Mouse (Mus musculus): ENCODE results near the gene Ddi2.
"Not testable (repeated sequence)": the region's sequence is repeated elsewhere in the genome, so short reads cannot be mapped to it uniquely, and the experiment has no call there.

Gene Ddi2

DNA sequence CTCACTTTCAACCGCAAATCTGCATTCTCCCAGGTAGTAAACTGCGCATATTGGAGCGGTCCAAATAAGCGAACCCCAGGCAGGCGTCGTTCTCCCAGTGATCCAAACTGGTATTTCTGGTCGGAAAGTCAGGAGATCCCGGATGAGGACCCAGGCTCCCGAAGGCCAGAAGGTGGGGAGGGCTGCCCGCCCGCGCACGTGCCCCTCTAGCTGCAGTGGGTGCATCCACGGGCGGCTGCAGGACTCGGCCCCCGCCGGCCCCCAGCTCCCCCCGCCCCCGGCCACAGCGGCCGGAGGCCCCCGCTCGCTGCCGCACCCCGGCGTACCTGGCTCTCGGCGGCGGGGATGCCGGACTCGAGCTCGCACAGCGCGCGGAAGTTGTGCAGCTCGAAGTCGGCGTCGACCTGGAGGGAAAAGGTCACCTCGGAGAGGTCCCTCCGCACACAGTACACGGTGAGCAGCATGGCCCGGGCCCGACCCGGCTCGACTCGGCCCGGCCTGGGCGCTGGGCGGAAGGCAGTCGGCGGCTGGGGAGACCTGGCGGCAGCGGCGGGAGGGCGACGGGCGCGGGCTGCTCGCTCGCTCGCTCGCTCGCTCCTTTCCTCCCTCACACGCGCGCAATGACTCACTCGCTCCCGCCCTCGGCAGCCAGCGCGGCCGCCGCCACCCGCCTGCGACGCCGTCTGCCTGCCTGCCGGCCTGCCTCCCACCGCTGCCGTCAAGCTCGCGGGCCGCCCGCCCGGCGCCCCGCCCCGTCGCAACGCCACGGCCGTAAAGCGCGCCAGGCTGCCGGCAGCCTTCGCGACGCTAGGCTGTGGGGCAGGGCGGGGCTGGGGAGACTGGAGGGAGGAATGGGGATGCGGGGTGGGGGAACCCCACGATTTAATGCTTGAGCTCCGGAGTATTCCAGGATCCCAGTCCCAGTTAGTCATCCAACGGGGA, at the start of gene Ddi2:
Ddi2 (minus strand) TSS at position 689 of the 942 bp plus-strand sequence.
- in situ Hi-C loops (cut with MboI, MseI): loop anchor here in 1 of 2 experiments (5.0 kb wide), 1 partner anchor 69 kb away; the partner anchor contains the start of genes Casp9 and Dnajc16

DNA sequence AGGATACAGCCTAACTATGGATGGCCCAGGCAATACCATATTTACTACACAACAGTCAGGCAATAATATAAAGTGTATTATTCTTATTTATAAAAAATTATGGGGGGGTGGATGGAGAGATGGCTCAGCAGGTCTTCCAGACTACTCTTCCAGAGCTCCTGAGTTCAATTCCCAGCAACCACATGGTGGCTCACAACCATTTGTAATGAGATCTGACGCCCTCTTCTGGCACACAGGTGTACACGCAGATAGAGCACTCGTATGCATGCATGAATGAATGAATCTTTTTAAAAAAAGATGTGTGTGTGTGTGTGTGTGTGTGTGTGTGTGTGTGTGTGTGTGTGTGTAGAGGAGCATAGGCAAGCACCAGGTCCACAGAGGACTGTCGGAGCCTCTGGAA, 49.8 kb upstream of the Ddi2 start:
- in situ Hi-C loops (cut with MboI, MseI): not testable (repeated sequence)

DNA sequence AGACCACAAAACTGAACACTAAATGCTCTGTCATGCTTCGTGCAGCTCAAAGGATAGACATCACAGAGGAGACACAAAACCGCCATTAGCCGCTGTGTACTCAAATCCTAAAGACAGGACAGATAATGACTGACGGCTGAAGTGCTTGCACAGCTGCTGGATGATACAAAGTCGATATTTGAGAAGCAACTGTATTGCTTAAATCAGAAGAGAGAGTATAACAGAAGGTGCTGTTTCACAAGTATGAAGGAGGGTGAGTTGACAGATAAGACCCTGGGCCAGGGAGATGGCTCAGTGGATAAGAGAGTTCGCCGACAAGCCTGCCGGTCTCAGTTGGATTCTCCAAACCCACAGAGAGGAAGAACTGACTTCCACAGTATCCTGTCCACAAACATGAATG, 48.6 kb upstream of the Ddi2 start:
- in situ Hi-C loops (cut with MboI, MseI): no loop called here

DNA sequence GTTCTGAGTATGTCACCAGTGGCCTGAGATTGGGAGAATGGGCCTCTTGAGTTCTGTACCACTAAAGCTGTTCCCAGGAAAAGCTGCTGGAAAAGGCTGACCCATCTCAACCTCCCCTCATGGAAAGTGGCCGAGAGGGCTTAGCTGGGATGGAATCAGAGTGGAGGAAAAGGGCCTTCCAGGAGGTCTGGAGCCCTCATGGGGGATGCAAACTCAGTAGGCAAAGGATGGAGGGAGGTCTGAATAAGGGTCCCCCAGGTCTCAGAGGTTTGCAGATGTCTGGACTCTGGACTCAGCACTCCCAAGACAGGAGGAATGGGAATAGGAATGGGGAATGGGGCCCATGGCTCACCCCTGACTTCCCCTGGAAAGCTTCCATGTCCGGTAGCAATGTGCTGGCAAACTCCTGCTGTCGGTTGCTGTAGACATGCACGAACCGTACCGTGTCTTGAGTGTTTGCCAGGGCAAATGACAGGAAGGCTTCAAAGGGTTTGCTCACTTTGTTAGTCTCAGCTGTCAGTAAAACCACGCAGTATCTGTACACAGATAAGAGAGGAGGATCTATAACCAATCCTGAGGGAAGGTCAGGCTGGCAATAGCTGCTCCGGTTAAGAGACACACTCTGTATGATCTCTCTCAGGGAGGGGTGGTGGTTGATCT, 46.4 kb upstream of the Ddi2 start:
- in situ Hi-C loops (cut with MboI, MseI): no loop called here

DNA sequence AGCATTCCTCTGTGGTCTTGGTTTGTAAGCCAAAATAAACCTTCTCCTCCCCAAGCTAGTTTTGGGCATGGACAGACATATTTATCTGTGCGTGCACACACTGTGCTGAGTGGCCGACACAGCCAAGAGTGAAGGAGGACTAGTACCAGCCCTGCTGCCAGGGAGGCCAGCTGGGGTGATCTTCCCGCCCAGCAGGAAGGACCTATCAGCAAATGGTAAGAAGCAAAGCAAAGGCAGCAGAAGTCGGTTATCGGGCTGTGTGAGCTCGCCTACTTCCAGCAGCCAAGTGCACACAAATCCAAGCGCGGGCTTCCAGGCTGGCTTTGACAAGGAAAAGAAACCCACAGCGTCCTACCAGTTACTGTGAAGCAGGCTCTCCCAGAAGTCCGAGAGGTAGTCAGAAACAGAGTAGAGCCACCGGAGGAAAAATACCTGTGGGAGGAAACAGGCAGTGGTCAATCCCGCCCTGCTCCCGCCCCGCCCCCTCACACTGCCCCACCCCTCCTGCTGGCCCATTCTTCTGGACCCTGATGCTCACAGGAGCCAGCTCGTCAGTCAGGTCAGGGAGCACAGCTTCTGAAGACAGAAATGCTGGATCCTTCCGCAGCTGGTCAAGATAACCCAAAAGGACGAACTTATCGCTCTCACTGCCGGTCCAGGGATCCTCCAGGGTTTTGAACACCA, 44.3 kb upstream of the Ddi2 start:
- in situ Hi-C loops (cut with MboI, MseI): no loop called here

DNA sequence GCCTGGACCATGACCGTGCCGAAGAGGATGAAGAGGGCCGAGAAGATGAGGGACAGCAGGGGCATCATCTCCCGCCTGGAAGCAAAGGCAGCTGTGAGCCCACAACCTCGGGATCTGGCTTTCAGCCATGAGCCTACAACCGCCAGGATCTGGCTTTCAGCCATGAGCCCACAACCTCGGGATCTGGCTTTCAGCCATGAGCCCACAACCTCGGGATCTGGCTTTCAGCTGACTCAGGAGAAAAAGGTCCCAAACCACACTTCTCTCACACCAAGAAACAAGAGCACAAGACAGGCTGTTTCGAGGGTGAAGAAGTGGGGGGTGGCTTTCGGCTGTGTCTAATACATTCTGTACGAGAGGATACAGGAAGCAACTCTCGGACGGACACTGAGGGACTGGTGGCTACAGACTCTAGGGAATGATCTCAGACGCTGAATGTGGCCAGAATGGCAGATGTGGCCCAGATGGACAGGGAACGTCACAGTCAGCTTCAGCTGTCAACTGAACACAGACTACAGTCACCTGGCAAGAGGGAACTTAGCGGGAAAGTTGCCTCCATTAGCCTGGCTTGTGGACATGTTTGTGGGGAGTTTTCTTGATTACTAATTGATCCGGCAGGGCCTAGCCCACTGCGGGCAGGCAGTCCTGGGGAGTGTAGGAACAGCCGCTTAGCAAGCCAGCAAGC, 43.6 kb upstream of the Ddi2 start:
- in situ Hi-C loops (cut with MboI, MseI): no loop called here

DNA sequence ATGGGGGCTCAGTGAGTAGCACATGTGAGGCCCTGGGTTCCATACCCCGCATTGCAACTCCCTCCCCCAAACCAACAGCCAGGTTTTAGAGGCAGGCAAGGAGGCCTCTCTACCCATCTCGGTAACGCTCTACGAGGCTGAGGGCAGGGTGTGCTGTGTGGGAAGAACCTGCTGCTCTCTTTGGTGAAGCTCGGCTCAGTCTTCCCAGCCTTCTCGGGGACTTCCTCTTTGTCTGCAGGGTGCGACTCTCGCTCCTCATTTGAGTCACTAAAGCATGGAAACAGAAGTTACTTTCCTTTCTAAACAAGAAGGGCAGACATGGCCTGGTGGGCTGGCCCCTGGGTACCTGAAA, 43.1 kb upstream of the Ddi2 start:
- in situ Hi-C loops (cut with MboI, MseI): no loop called here

DNA sequence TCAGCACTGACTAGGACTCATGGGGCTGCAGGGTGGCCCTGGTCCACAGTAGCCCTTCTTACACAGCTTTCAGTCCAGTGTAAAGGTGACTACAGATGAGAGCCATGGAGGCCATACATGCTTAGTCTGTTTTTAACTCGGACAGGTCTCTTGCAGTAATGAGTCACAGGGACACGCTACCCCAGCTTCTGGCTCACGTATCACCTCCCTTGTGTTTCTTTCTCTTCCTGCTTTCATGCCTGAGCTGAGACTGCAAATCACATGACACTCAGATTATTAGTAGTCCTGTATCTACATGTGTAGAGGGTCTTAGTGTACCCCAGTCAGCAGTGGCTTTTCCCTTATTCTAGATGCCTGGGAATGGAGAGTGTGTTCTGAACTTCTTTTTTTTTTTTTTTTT, 41.8 kb upstream of the Ddi2 start:
- in situ Hi-C loops (cut with MboI, MseI): no loop called here

DNA sequence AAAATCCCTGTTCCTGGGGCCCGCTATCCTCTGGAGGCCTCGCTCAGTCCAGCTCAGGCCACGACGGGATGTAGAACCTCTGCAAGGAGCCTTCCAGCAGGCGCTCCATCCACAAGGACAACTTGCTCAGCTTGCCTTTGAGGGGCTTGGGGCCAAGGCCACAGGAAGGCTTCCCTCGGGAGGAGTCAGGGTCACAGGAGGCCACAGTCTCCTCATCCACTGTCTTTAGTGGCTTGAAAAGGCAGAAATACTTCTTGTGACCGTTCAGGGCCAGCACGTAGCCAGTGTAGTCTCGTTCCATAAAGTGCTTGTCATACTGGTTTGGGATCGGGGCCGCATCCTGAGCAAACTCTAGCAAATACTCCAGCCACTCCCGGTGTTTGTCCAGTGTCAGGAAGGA, 40.3 kb upstream of the Ddi2 start:
- in situ Hi-C loops (cut with MboI, MseI): no loop called here

DNA sequence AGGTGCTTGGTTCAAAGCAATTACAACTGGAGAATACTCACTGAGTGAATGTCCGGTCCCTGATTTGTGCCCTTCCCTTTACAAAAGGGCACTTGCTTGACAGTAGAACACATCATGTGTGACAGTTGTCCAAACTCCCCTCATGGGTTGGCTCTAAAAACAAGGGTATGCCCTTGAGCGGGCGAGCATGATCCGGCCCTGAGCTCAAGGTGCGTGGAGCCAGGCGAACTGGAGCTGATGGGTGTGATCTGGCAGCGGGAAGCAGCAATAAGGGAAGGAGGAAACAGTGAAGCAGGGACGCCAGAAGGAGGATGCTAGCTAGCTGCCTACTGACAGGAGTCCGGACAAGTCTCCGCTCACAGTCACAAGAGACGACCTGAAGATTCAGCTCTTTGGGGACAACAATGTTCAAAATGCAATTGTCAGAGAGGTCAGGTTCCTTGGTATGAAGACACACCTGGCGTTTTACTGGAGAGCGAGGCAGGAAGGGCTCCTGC, 38.9 kb upstream of the Ddi2 start:
- in situ Hi-C loops (cut with MboI, MseI): no loop called here

DNA sequence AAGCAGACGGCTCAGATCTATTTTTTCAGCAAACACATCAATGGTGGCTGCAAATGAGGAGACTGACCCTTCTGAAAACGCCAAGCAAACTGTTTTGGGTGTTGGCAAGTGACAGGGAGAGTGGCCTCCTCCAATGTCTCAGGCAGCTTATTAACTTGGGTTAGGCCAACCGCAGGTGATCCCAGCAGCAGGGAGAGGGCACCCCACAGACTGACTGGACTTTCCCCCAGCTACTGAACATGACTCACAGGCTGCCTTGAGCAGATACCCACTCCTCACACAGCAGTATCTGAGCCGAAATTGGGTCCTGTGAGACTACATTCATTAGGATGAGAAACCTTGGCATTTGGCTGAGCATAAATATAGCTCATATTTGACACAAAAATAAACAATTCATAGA, 37.7 kb upstream of the Ddi2 start:
- in situ Hi-C loops (cut with MboI, MseI): no loop called here

DNA sequence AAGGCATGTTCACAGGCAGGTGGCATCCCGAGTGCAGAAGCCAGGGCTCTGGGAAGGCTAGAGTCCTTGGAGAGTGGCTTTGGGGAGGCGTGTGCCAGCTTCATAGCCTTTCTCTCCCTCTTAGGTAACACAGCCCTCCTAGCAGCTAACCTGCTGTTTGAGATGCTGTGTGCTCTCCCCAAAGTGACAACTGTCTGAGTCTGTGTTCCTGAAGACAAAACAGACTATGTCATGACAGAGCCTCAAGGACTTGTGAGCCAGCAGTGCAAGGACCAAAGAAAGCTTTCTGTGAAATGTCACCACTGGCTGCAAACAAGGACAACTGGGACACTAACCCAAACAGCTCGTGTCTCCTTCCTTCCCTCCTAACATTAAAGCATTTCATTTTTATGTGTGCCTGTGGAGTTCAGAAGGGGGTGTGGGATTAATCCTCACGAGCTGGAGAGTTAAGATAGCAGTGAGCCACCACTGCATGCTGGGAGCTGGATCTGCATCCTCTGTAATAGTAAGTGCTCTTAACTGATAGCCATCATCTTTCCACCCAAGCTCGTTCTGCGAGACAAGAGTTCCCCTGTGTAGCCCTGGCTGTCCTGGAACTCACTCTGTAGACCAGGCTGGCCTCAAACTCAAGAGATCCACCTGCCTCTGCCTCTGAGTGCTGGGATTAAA, 35.8 kb upstream of the Ddi2 start:
- in situ Hi-C loops (cut with MboI, MseI): no loop called here

DNA sequence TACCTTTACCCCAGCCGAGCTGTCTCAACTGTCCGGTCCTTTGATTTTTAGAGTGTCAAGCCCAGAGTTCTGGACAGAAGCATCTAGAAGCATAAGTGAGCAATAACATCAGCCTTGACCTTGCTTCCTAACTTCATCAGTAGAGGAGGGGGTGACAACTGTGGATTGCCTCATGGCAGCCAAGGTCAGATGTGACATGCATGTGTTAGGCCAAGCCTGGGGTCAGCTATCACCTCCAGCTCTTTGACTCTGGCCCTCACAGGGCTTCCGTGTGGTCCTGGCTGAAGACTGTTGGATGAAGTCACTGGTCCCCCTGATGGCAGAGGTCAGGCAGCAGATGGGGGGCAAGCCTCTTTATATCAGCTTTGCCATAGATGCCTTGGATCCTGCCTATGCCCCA, 33.9 kb upstream of the Ddi2 start:
- in situ Hi-C loops (cut with MboI, MseI): no loop called here

DNA sequence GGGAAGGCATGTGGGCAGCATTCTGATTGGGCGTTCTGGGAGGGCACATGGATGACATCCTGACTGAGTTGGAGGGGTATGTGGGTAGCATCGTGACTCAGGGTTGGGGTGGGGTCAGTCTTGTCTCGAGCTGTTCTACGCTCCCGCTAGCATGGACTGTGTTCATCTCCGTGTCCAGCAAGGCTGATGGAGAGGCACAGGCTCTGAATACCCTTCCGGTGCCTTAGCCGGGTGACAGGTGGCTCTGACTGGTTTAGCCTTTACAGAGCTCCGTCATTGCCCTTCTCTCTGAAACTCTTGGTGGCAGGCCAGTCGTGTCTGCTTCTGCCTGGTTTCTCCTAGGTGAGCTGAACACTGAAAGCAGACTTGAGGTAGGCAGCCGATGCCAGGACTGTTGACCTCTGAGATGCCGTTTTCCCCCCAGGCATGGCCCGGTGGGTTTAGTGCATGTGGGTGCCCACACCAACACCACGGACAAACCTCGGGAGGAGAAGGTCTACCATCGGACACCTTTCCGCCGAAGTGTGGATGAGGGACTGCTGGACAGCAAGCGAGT, 32.2 kb upstream of the Ddi2 start:
- in situ Hi-C loops (cut with MboI, MseI): no loop called here

DNA sequence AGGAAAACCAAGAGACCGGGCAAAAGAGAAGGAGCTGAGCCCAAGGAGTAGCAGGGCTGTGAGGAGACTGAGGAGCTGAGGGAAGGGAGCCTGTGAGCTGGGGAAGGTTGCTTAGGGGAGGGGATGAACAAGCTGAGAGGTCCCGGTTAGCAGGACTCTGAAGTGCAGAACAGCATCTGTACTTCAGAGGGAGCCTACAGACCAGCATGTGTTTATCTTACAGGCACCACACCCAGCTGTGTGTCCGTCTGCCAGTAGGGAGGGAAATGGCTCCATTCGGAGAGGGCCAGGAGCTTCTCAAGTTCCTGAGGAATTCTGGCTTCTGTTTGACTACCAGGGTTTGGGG, 28.8 kb upstream of the Ddi2 start:
- in situ Hi-C loops (cut with MboI, MseI): no loop called here

DNA sequence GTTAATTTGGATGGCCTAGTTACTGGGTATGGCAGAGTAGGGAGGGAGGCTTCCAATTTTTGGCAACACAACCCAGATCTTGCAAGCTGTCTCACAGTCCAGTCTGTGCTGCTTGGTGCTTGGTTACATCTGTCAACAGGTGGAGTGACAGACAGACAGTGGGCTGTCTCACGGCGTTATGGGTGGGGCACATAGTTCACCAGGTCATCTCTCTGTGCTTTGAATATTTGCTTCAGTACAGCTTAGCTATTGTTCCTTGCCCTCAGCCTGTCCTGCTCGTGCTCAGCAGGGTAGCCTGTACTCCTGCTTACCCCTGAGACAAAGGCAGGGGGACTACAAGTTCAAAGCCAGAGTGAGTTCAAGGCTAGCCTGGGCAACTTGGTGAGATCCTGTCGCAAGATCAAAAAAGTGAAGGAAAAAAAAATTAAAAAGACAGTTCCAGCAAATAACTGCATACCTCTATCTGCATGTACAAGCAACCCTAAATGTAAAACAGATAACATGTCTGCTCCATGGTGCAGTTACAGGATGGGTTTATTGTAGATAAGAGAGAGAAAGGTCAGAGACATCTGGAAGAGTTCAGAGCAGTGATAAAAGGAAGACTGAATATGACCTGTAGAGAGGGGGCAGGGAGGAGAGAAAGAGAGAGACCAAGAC, 28.3 kb upstream of the Ddi2 start:
- in situ Hi-C loops (cut with MboI, MseI): no loop called here

DNA sequence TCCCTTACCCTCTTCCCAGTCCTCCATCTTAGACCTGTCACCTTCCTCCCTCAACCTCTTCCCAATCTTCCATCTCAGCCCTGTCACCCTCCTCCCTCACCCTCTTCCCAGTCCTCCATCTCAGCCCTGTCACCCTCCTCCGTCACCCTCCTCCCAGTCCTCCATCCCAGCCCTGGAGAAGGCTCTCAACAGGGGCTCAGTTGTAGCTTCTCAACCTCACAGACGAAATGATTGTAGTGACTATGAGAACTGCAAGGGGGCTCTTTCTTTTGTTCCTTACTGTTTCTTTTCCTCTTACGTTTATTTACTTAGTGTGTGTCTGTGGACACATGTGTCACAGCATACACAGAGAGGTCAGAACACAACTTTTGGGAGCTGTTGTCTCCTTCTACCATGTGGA, 27.6 kb upstream of the Ddi2 start:
- in situ Hi-C loops (cut with MboI, MseI): no loop called here

DNA sequence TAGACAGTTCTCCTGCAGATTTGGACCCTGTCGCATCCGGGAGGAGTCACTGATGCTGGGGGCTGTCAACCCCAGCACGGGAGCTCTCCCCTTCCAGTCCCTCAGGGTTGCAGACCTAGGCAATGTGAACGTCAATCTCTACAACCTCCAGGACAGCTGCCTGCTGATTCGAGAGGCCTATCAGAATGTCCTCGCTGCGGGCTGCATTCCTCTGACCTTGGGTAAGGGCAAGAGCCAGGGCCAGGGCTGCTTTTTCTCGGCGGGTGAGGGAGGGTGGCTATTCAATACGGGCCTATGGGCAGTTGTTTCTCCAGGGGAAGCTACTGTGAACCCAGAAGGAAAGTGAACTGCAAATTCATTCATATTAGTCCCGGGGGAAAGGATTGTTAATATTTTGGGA, 26.3 kb upstream of the Ddi2 start:
- in situ Hi-C loops (cut with MboI, MseI): no loop called here

DNA sequence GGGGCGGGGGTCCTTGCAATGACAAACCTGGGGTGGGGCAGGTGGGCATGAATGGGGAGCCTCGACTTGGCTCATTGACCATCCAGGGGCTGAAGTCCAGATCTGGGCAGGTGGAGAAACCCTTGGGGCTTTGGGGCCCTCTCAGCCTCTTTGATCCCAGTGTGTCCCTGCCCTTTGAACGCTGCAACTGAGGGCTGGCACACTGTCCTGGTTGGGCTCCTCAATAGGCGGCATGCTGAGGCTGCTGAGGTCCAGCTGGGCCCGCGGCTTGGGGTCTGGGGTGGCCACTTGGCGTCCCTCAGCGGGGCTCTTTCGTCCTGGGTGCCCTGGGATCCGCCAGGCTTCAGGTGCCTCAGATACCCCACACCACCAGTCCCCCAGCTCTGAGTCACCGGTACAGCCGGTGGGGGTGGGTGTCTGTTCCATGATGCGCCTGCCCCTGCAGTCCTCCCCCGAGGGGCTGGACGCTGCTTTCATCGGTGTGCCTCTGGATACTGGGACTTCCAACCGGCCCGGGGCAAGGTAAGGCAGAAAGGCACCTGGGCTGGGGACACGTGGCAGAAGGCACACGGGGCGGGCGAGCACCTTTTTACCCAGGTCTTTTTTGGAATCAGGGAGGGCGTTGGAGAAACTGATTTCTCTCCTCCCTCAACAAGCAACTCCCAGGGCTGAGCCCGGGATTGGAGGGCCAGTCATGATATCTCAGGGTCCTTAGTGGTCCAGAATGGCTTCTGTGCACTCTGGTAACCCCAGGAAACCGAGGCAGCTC, 23.5 kb upstream of the Ddi2 start, which contains the start of gene Agmat:
Agmat (plus strand) TSS at position 95 of the 769 bp plus-strand sequence.
- in situ Hi-C loops (cut with MboI, MseI): no loop called here

DNA sequence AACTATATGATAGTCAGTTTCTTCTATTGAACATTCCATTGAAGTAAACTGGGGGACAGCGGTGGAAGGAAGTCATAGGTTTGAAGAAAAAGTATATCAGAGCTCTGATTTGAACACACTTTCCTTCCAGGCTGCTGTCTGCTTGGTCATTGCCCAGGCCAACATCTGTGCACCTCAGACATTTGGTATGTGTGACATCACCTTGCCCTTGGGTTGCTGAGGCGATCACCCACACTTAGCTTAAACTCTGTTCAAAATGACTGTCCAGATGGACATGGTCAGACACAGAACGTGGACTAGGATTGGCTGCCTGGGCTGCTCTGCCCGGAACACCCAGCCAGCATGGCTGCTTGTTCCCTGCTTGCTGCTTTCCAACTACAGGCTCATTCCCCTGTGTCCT, 19.2 kb upstream of the Ddi2 start:
- in situ Hi-C loops (cut with MboI, MseI): no loop called here

All from T-helper 17 cell (primary cell).